Mouse (Mus musculus): Measurements from ENCODE around the gene Dnaaf5. TPM values are rescaled to one million over a fixed set of nuclear protein-coding genes. Genes with fewer than 3 reads are reported as not detected.

Gene Dnaaf5
- 5.9 and 7.5 TPM in 2 replicates for polyA plus RNA-seq (2016; fragmentation: Nextera tagmentation; extraction: Ambion mirVana)

DNA sequence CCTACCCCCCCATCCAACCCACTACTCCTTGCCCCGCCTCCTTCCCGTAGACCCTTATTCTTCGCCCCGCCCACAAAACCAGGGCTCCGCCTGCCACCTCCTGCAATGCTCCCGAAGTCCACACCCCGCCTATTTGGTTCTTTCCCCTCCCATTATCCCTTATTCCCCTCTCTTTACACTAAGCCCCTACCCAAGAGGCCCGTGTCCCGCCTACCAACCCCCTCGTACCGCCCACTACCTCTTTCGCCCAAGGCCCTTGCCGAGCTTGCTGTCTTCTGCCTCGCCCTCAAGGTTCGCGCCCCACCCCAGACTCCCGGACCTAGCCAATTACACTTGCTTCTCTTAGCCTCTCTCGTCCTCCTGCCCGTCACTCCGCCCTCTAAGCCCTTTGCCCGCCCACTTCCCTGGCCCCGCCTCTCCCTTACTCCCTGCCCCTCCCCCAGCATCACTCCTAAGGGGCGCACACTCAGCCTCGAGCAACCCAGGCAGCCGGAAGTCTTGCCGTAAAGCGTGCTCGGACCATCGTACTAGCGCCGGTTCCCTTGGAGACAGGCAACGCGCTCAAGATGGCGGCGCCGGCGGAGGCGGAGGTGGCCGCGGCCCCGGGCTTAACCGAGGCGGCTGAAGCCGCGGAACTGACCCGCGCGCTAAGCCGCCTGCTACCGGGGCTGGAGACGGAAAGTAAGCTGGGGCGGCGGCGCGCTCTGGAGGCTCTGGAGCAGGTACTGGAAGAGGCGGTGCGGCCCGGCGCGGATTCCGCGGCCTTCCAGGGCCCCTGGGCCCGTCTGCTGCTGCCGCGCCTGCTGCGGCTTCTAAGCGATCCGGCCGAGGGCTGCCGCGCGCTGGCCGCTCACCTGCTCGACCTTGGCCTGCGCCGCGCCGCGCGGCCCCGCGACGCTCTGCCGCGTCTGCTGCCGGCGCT, at the start of gene Dnaaf5, which contains the start of gene Prkar1b:
Gene Dnaaf5 (plus strand): TSS at position 543 of the 922 bp plus-strand sequence.
Gene Prkar1b (minus strand): TSS at position 321 of the 922 bp plus-strand sequence.
- Histone ChIP-seq H3K27me3 (no peaks in the 10 kb centered on the region), H3K9ac (peak within 1 kb of the TSS; percentile 88), H3K4me3 (replicated peaks) (peak within 1 kb of the TSS; percentile 100), H3K27ac (peak within 1 kb of the TSS; percentile 77), H3K4me1 (peaks cover 17% of the 10 kb centered on the region), H3K4me2 (peak within 1 kb of the TSS; percentile 96), H3K9me3 (no peaks in the 10 kb centered on the region), H3K36me3 (replicated peaks) (peaks cover 30% of the 10 kb centered on the region)
- ATAC-seq (ENCODE audit: low FRiP score) = peak; percentile 97
- under 1% methylated on average over 85 of the region's 87 CpGs for WGBS

GRCm38 (mm10) chr5:139101783-139102182, 48.2 kb upstream of the Dnaaf5 start:
- Histone ChIP-seq H3K27ac (no peak overlapping the region), H3K4me1 (peaks cover 4% of the 10 kb centered on the region; the same call in 1 of the 2 replicates), H3K4me2 (no peak overlapping the region), H3K27me3 (no peaks in the 10 kb centered on the region), H3K36me3 (replicated peaks) (no peaks in the 10 kb centered on the region; the same call in 1 of the 2 replicates), H3K4me3 (replicated peaks) (no peak overlapping the region), H3K9me3 (no peaks in the 10 kb centered on the region), H3K9ac (no peak overlapping the region)
- ATAC-seq (ENCODE audit: low FRiP score) = no peak
- 85% methylated on average over 6 of the region's 6 CpGs for WGBS

DNA sequence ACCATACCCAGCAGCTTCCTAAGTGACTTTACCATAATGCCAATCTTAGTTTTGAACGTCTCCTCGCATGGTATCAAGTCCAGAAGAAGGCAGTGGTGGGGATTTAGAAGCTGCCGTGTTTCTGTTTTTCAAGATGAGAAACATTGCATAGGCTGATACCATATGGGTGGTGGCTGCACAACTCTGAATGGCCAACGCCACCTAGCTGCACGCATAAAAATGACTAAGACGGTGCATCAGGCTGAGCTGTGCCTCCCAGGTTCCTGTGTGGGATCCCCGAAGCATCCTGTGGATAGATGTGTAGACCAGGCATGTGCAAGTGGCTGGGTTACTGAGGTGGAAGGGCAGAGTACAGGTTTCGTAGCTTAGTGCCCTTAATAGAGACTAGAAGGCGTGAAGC, 42.2 kb upstream of the Dnaaf5 start:
- Histone ChIP-seq H3K27me3 (no peaks in the 10 kb centered on the region), H3K4me3 (replicated peaks) (no peak overlapping the region), H3K27ac (no peak overlapping the region), H3K4me2 (no peak overlapping the region), H3K4me1 (no peaks in the 10 kb centered on the region), H3K9ac (no peak overlapping the region), H3K36me3 (replicated peaks) (peaks cover 6% of the 10 kb centered on the region; the same call in 1 of the 2 replicates), H3K9me3 (no peaks in the 10 kb centered on the region)
- WGBS = 78% methylated on average over 9 of the region's 9 CpGs
- ATAC-seq (ENCODE audit: low FRiP score) = no peak

DNA sequence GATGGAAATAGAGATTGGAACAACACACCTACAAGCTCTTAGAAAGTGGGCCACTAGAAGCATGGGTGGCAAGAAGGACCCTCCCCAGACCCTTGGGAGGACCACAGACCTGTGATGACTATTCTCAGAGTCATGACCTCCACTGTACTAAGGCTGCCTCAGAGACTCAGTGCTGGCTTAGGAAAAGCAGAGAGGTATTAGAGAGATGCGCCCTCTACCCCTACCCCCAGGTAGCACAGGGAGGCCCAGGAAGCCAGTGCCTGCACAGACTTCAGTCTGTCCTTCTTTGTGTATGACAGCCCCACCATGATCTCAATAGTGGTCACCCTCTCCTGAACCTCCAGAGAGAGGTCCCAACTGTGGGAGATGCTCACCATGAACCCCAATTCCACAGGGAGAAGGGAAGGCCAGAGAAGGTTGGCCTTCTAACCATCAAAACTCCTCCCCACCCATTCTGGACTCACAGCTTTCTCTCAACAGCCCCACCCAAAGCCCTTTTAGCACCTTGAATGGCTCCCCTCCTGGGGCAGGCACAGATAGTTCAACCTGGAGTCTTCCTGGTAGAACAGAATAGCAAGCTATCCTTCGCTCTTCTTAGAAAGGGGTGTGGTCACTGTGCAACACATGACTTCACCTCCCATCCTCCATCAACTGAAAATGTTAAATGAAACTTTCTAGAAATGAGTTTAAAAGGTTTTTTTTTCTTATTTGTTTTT, 39.7 kb upstream of the Dnaaf5 start:
- Histone ChIP-seq H3K36me3 (replicated peaks) (0 out of 2 replicates have a peak, but pooled peaks cover 6% of the 10 kb centered on the region), H3K27me3 (no peaks in the 10 kb centered on the region), H3K4me2 (no peak overlapping the region), H3K4me3 (replicated peaks) (no peak overlapping the region), H3K4me1 (peaks cover 6% of the 10 kb centered on the region; the same call in 1 of the 2 replicates), H3K9ac (no peak overlapping the region), H3K9me3 (no peaks in the 10 kb centered on the region), H3K27ac (no peak overlapping the region)
- 95% methylated on average over 2 of the region's 2 CpGs for WGBS
- ATAC-seq (ENCODE audit: low FRiP score) = no peak

DNA sequence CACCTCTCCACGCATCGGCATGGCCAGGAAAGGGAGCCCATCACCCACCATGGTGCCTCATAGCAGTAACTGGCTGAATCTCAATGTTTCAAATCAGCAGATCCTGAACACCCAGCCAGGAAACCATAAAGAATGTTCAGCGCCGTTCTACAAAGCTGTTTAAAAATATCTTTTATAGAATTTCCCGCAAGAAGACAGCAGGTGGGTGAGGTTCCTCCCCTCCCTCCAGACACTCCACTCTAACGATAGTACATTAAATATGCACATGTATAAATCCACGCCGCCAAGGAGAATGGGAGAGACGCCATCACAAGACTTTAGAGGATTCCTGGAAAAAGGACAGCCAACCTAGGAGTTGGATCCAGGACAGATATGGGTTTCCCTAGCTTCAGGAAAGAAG, 38.0 kb upstream of the Dnaaf5 start:
- no peak for ATAC-seq (ENCODE audit: low FRiP score)
- WGBS = 70% methylated on average over 9 of the region's 9 CpGs
- Histone ChIP-seq H3K27me3 (no peaks in the 10 kb centered on the region), H3K9ac (no peak overlapping the region), H3K9me3 (no peaks in the 10 kb centered on the region), H3K4me2 (no peak overlapping the region), H3K27ac (no peak overlapping the region), H3K36me3 (replicated peaks) (0 out of 2 replicates have a peak, but pooled peaks cover 6% of the 10 kb centered on the region), H3K4me1 (peaks cover 6% of the 10 kb centered on the region; the same call in 1 of the 2 replicates), H3K4me3 (replicated peaks) (no peak overlapping the region)

- Histone ChIP-seq H3K9ac (no peak overlapping the region), H3K4me2 (no peak overlapping the region), H3K4me1 (peaks cover 6% of the 10 kb centered on the region; the same call in 1 of the 2 replicates), H3K36me3 (replicated peaks) (0 out of 2 replicates have a peak, but pooled peaks cover 4% of the 10 kb centered on the region), H3K27me3 (no peaks in the 10 kb centered on the region), H3K27ac (no peak overlapping the region), H3K9me3 (no peaks in the 10 kb centered on the region), H3K4me3 (replicated peaks) (no peak overlapping the region)
- no peak for ATAC-seq (ENCODE audit: low FRiP score)
- 75% methylated on average over 9 of the region's 9 CpGs for WGBS
Measured at GRCm38 (mm10) chr5:139112418-139112817, 37.6 kb upstream of the Dnaaf5 start.

DNA sequence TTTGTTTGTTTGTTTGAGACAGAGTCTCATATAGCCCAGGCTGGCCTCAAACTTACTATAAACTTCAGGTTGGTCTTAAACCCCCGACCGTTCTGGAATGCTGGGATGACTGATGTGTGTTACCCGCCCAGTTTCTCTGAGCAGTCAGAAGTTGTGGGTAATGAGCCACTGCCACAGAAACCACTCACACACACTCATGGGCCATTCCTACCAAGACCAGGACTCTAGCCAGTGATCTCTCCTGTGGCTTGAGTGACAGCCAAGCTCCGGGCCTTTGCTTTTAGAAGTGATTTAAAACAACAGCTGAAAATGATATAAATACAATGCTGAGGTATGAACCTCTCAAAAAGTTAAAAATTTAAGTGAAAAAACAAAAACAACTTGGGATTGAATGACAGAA, 35.1 kb upstream of the Dnaaf5 start:
- Histone ChIP-seq H3K36me3 (replicated peaks) (no peaks in the 10 kb centered on the region), H3K9me3 (no peaks in the 10 kb centered on the region), H3K4me3 (replicated peaks) (no peak overlapping the region), H3K4me2 (no peak overlapping the region), H3K27ac (no peak overlapping the region), H3K4me1 (peaks cover 6% of the 10 kb centered on the region; the same call in 1 of the 2 replicates), H3K9ac (no peak overlapping the region), H3K27me3 (no peaks in the 10 kb centered on the region)
- WGBS = 90% methylated on average over 4 of the region's 4 CpGs
- ATAC-seq (ENCODE audit: low FRiP score) = no peak

DNA sequence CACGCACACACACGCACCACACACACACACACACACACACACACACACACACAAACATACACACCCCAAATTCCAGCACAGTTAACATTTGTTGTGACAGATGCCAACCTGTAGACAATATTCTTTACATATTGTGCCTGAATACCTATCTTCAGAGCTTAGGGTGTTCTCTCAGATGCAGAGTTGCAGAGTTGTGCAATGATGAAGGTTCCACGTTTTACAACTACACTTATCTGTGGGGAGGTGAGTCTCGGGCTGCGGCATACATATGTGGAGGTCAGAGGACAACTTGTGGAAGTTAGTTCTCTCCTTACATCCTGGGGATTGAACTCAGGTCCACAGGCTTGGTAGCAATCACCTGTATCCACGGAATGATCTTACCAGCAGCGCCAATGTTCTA, 34.5 kb upstream of the Dnaaf5 start:
- H3K27ac ChIP-seq = no peak overlapping the region
- peaks cover 6% of the 10 kb centered on the region; the same call in 1 of the 2 replicates for H3K4me1 ChIP-seq
- no peak overlapping the region for H3K4me2 ChIP-seq
- no peaks in the 10 kb centered on the region for H3K36me3 ChIP-seq (replicated peaks)
- H3K27me3 ChIP-seq = no peaks in the 10 kb centered on the region
- H3K9me3 ChIP-seq = no peaks in the 10 kb centered on the region
- ATAC-seq (ENCODE audit: low FRiP score) = no peak
- H3K4me3 ChIP-seq (replicated peaks) = no peak overlapping the region
- H3K9ac ChIP-seq = no peak overlapping the region
- WGBS = 94% methylated on average over 7 of the region's 7 CpGs

DNA sequence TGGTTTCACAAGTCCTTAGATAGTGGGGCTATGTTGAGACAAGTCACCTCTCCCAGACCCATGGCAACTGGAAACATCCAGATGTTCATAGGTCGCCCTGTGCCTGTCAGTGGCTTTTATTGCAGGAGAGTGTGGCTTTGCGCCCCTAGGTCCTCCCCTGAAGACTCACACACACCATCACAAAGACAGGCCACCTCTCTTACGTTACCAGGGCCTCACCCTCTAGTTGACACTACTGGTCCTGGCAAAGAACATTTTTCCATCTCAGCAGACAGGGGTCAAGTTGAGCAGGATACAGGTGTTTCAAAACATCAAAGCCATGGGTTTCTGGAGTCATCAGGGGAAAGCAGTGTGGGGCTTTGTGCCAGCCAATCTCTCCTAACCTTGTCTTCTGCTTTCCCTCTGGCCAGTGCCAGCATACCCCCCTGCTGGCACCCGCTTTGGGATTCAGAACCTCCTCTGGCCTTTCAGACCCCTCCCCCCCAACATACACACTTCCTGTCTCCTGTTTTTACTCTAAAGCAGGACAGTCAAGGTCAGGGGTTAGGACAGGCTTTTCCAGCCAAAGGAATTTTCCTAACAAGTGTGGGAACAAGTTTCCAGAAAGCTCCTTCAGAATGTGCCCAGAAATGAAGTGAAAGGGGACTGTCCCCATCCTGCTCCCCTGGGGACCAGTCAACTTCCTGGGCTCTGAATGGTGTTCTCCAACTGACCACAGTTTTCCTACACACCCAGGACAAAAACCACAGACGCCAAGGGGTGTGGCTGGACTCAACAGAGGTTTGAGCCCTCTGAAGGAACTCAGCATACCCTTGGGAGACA, 31.7 kb upstream of the Dnaaf5 start:
- H3K4me2 ChIP-seq = no peak overlapping the region
- ATAC-seq (ENCODE audit: low FRiP score) = no peak
- H3K4me3 ChIP-seq (replicated peaks) = no peak overlapping the region
- no peaks in the 10 kb centered on the region for H3K36me3 ChIP-seq (replicated peaks)
- no peak overlapping the region for H3K9ac ChIP-seq
- no peaks in the 10 kb centered on the region for H3K27me3 ChIP-seq
- H3K9me3 ChIP-seq = peaks cover 6% of the 10 kb centered on the region
- WGBS = 79% methylated on average over 5 of the region's 5 CpGs
- no peak overlapping the region for H3K27ac ChIP-seq
- peaks cover 6% of the 10 kb centered on the region; the same call in 1 of the 2 replicates for H3K4me1 ChIP-seq

GRCm38 (mm10) chr5:139118961-139119276, 31.1 kb upstream of the Dnaaf5 start:
- no peak for ATAC-seq (ENCODE audit: low FRiP score)
- Histone ChIP-seq H3K9ac (no peak overlapping the region), H3K4me3 (replicated peaks) (no peak overlapping the region), H3K9me3 (peaks cover 6% of the 10 kb centered on the region), H3K27ac (no peak overlapping the region), H3K4me1 (peaks cover 3% of the 10 kb centered on the region; the same call in 1 of the 2 replicates), H3K4me2 (no peak overlapping the region), H3K27me3 (no peaks in the 10 kb centered on the region), H3K36me3 (replicated peaks) (no peaks in the 10 kb centered on the region)
- WGBS = 68% methylated on average over 2 of the region's 2 CpGs

DNA sequence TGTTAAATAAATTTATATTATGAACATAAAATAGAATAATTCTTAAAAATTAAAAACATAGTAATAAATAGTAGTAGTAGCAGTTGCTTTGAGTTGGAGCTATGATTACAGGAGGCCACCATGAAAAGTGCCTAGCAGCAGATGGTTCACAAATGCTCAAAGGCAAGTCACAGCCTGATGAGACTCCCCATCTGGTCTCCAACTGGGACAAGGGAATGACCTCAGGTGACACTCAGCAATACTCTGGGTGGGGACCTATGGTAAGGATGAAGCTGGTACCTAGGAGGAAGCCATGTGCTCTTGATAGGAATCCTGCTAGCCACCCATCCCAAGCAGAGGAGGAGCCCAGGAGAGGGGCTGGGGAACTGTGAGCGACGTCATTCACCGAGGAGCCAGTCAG, 24.3 kb upstream of the Dnaaf5 start:
- WGBS = 75% methylated on average over 3 of the region's 3 CpGs

More for the DNA sequence above, 24.3 kb upstream of the Dnaaf5 start:
- H3K9me3 ChIP-seq = peaks cover 6% of the 10 kb centered on the region
- no peak overlapping the region for H3K27ac ChIP-seq
- H3K4me2 ChIP-seq = no peak overlapping the region
- peaks cover 11% of the 10 kb centered on the region for H3K4me1 ChIP-seq
- H3K9ac ChIP-seq = no peak overlapping the region
- no peak overlapping the region for H3K4me3 ChIP-seq (replicated peaks)
- no peaks in the 10 kb centered on the region for H3K36me3 ChIP-seq (replicated peaks)
- no peak for ATAC-seq (ENCODE audit: low FRiP score)
- H3K27me3 ChIP-seq = peaks cover 27% of the 10 kb centered on the region
